Mouse (Mus musculus): ENCODE measurements around the gene Casz1. TPM values are rescaled to one million over a fixed set of nuclear protein-coding genes. Genes with fewer than 3 reads are reported as not detected.

The Casz1 gene
- total RNA-seq, 4 experiments from 2014 or later: 0.61 to 0.80 (median 0.63) TPM

DNA sequence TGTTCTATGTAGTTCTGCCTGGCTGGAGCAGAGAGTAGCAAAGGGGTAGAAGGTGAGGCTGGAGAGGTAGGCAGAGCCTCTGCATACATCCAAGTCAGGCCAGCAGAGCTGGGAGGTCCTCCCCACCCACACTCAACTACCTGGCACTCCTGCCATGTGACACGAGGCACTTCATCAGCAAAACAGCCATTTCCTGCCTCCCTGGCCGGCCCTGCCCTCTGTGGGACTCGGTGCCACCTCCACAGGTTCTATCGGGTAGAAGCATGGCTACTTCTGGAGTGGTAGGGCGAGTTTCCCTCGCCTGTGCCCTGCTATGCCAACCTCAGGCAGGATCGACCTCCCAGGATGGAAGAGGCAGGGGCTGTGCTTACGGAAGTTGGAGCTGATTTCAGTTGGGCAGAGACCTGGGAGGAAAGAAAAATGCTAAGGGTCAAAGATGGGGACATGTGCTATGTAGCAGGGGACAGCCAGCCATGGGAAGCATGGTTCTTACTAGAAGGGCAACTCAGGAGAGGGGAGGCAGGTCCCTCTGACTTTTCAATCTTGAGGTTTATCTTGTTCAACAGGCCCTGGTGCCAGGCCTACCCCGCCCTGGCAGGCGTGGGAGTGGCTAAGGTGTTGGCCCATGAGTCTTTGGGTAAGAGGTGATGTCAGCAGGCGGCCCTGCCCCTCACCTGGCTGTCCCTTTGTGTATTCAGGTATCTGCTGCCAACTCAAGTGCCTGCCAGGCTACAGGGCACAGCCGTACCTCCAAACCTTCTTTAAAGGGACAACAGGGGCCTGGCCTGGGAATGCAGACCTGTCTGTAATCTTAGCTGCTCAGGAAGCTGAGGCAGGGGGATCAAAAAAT is 6.5 kb upstream of the Casz1 start:
- DNase-seq (ENCODE audit: low spot score in 2 of 2): no peak

DNA sequence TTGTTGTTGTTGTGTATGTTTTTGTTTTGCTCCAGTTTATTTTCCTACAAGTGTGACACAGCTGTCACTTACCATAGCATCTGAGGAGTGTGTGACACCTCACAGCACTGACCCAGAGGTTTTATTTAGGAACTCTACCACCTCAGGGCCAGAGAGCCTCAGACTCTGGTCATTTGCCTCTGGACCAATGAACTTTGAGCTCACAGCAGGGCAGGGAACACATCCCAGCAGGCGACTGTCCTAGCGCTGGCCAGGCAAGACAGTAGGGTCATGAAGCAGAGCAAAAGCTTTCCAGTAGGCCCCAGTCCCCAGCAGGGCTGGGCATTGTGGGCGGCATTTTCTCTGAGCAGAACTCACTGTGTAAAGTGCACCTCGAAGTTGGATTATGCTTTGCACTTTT is 1.2 kb upstream of the Casz1 start:
- no peak for DNase-seq (ENCODE audit: low spot score in 2 of 2)

GRCm38 (mm10) chr4:148803636-148804035 is 593 bp upstream of the Casz1 start:
- DNase-seq (ENCODE audit: low spot score in 2 of 2): no peak

DNA sequence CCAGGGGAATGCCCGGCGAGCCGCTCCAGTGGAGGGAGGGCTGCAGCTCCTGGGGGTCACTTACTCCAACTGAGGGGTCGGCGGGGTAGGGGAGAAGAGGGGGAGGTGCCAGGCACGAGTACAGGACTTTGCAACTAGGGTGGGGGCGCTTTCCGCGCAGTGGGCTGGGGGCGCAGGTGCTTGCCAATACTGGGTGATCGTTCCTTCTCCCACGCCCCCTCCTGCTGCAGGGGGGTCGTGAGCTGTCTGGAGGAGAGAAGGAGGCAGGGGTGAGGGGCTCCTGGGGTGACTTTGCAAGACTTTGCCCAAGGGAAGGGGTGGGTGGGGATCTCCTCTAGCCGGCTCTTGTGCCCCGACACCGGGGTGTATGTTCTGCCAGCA is 541 bp downstream of the Casz1 start:
- DNase-seq (ENCODE audit: low spot score in 2 of 2): no peak

DNA sequence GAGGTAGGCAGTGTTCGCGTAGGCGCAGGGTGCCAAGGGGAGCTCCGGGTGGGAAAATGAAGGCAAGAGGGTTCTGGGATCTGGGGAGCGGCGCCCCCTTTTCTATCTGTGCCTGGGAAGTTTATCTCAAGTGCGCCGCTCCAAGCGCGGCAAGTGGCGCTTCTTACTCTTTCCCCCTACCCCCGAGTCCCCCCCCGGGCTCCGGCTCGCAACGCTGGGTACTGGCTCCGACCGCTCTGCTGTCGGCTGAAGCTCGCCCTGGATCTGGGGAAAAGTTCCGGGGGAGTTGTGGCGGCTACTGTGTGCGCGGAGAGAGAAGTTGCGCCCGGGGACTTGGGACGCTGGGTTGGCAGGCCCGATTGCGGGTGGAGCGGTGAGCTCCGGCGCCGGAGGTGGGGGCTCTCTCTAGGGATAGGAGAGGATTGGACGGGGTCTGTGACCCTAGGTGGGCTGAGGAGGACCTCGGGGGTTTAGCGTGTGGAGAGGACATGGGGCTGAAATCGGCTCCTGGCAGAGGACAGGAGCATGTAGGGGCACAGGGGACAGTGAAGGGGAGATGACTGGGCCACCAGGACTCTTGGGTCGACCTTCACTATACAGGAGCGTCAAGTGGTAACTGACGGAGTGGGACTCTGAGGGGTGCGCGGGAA is 1.1 kb downstream of the Casz1 start:
- DNase-seq (ENCODE audit: low spot score in 2 of 2): no peak

DNA sequence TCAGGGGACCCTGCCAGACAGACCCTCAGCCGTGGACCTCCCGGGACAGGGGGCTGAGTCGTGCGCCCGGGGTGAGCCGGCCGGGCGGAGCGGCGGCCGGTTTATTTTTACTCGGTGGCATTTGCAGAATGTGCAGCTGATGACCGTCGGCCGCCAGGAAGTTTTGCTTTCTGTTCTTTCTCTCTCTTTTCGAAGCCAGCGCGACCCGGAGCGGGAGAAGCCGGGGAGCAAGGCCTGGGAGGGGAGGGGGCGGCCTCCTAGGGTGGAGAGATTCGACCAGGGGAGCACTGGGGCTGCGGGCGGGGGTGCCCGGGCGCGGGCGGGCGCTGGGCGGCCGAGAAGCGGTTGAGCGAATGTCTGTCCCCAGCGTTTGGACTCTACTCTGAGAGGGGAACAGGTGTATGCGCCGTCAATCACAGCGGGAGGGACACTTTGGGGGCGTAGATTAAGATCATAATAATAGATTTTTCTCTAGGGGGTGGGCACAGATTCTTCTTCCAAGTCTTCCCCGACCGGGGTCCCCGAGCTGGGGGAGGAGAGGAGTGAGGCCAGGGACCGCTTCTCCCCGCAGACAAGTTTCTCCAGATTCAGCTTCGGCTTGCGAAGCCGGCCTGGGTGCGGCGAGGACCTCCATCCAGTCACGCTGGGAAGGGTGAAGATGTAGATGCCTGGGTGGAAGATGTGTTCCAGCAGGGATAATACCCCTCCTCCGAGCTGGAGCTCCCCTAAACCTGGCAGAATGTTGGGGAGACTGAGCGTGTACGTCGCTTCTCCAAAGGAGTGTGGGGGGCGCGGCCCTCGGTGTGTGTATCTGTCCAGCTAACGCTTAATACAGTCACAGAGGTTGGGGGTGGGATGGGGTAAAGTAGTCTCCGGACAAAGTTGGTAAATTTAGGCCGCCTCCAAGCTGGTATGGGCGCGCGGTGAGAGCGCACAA is 1.9 kb downstream of the Casz1 start:
- DNase-seq (ENCODE audit: low spot score in 2 of 2): no peak

GRCm38 (mm10) chr4:148806836-148807235 is 2.6 kb downstream of the Casz1 start:
- DNase-seq (ENCODE audit: low spot score in 2 of 2): no peak

DNA sequence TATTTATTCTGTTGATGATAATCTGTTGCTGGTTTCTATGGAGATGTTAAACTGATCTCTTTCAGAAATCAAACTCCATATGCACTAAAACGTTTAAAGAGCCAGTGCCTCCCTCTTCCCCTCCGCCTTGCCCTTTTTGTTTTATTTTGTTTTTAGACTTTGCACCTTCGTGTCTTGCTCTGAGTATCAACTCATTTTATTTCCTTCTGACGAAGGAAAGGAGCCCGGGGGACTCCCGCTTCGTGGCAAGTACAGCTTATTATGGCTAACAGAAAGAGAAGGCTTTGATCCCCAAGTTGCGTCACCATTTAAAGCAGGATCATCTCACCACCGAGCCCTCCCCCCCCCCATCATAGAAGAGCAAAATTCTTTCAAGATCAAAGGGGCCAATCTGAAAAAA is 3.2 kb downstream of the Casz1 start:
- no peak for DNase-seq (ENCODE audit: low spot score in 2 of 2)

- DNase-seq (ENCODE audit: low spot score in 2 of 2): no peak
These were observed 4.6 kb downstream of the Casz1 start for GRCm38 (mm10) chr4:148808839-148809238.

GRCm38 (mm10) chr4:148810706-148811105 is 6.5 kb downstream of the Casz1 start:
- no peak for DNase-seq (ENCODE audit: low spot score in 2 of 2)

DNA sequence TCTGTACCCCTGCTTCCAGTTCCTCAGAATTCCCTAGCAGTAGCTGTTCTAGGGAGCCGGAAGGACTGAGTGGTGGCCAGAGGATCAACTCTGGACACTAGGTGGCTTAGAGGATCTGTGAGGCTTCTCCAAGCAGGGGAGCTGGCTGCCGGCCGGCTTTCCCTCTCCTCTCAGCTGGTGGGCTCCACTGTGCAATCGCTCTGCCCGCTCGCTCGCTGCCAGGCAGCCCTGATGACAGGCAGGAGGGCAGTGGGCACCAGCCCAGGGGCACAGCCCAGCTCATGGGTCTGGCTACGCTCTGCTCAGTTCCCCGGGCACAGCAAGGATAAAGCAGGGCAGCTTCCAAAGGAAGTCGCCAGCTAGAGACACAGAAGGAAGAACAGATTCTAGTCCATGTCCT is 7.7 kb downstream of the Casz1 start:
- DNase-seq (ENCODE audit: low spot score in 2 of 2): peak in 1 of 2 experiments; percentile 32

DNA sequence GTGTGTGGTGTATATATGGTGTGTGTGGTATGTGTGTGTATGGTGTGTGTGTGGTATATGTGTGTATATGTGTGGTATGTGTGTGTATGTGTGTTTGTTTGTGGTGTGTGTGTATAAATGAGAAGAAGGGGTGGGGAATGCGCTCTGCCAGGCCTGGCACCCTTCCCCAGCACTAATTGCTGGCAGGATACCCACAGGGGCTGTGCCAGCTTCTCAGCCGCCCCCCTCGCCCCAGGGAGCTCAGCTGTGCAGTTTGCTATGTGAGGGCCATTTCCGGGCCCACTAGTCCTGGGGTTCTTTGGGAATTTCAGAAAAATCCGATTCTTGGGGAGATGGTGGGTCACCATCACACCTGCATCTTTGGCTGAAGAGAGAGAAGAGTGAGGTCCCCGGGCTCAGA is 9.0 kb downstream of the Casz1 start:
- peak in 1 of 2 experiments; percentile 10 for DNase-seq (ENCODE audit: low spot score in 2 of 2)

- DNase-seq (ENCODE audit: low spot score in 2 of 2): no peak
These were observed 12.3 kb downstream of the Casz1 start for GRCm38 (mm10) chr4:148816556-148816955.

GRCm38 (mm10) chr4:148818161-148818560 is 13.9 kb downstream of the Casz1 start:
- no peak for DNase-seq (ENCODE audit: low spot score in 2 of 2)

GRCm38 (mm10) chr4:148820171-148820570 is 15.9 kb downstream of the Casz1 start:
- DNase-seq (ENCODE audit: low spot score in 2 of 2): no peak

GRCm38 (mm10) chr4:148823281-148823680 is 19.1 kb downstream of the Casz1 start:
- no peak for DNase-seq (ENCODE audit: low spot score in 2 of 2)

- DNase-seq (ENCODE audit: low spot score in 2 of 2): no peak
These were observed 26.1 kb downstream of the Casz1 start for GRCm38 (mm10) chr4:148830350-148830749.

- DNase-seq (ENCODE audit: low spot score in 2 of 2): no peak
These were observed 29.2 kb downstream of the Casz1 start for GRCm38 (mm10) chr4:148833245-148833990.

DNA sequence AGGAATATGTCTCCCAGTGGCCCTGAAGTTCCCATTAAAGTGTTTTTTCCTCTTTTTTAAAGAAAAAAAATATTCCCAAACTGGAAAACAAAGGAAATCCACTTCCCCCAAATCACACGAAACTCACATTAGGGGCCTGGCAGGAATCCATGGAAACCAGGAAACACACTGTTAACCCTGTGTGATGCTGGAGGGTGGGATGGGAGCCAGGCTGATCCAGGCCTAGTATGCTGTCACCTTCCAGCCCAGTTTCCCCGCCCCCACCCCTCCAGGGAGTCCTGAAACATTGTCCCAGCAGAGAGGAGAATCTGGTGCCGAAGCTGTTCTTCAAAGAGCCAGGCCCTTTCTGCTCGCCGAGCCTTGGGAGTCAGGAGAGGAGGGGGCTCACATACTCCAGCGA is 32.2 kb downstream of the Casz1 start:
- DNase-seq (ENCODE audit: low spot score in 2 of 2): no peak

DNA sequence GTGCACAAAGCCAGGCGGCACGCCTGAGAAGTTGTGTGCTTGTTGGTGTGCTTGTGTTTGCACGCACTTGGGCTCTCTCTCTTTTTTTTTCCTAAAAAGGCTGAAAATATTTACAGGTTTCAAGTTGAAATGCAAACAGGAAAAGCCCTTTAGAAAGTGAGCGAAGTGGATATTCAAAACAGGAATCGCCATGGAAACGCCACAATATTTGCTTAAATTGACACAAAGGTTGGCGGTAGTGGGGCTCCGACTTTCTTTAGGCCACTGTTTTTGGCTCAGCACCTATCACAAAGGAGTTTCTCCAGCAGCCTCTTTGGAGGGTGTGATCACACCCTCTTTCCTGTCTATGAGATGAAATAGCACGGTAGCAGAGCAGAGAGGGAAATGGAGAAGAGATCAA is 32.8 kb downstream of the Casz1 start:
- no peak for DNase-seq (ENCODE audit: low spot score in 2 of 2)

GRCm38 (mm10) chr4:148837644-148838043 is 33.4 kb downstream of the Casz1 start:
- DNase-seq (ENCODE audit: low spot score in 2 of 2): no peak

Measured in layer of hippocampus, adult 8-10 months (tissue).